Comparison of ENCODE assay signal across 12 mouse cellular contexts in genomic region chr5:74874691-74875090, GRCm38 (mm10).
A peak's percentile ranks its signal among the peaks of the same experiment; 100 is the strongest.
DNase-seq lines count a peak whose midpoint lies in the region; ATAC-seq and TF ChIP-seq lines count a peak whose summit lies in the region.
"Had no signal": no experiment of that assay in that cellular context is flagged by ENCODE, and none has a peak within 500 bp of the region (broad histone marks: within the 10 kb centered on the region; RNA-seq: fewer than 3 reads in every experiment).

No protein-coding gene starts in this region.

- peak overlapping the region; percentile 37; the same call in 1 of the 2 replicates for H3K27ac ChIP-seq in kidney, adult 2 months (ENCODE audit: insufficient read depth, low read depth, low read length)
- H3K27ac ChIP-seq: midbrain, embryonic 12.5 days had no signal

- no peak for TF ChIP-seq CTCF in kidney, adult 2 months (conservative IDR thresholded peaks at IDR 0.05; ENCODE audit: insufficient read depth, insufficient read length, low read depth, low read length)

- H3K4me1 ChIP-seq in kidney, adult 2 months (ENCODE audit: control insufficient read depth, insufficient read depth, low read length) = 0 out of 2 replicates have a peak, but pooled peaks cover 2% of the 10 kb centered on the region

- no peaks in the 10 kb centered on the region for H3K27me3 ChIP-seq in kidney, adult 2 months (replicated peaks; ENCODE audit: control insufficient read depth, insufficient read depth, low read length)

- no peak for ATAC-seq in erythroid progenitor cell, adult 5-6 weeks (replicated peaks; ENCODE audit: low FRiP score, poor library complexity, severe bottlenecking)
- ATAC-seq: CD4-positive, CD25-positive, alpha-beta regulatory T cell, adult 4 months; forebrain, embryonic 16.5 days had no signal

- H3K36me3 ChIP-seq in kidney, adult 2 months (ENCODE audit: control insufficient read depth, insufficient read depth, low read length) = no peaks in the 10 kb centered on the region
- H3K36me3 ChIP-seq: midbrain, embryonic 12.5 days had no signal

- WGBS in kidney, adult 2 months = 37% methylated on average over 6 of the region's 6 CpGs

- DNase-seq in heart, adult 11 months = peak; percentile 97
- DNase-seq in heart, postnatal 4 days = no peak
- DNase-seq in adipocyte (ENCODE audit: low spot score) = peak; percentile 11
- DNase-seq in kidney, adult 2 months = peak; percentile 81
- DNase-seq in lung, postnatal 10 days = peak; percentile 82
- DNase-seq in thymus, postnatal 14 days = no peak
- DNase-seq in cerebellum, postnatal 14 days = no peak
- DNase-seq: cerebellum, postnatal 25 days had no signal

- no peak overlapping the region for H3K4me3 ChIP-seq in kidney, adult 2 months (ENCODE audit: insufficient read depth, low read depth, low read length)
- H3K4me3 ChIP-seq: midbrain, embryonic 12.5 days had no signal

- TF ChIP-seq POLR2A in kidney, adult 2 months (IDR thresholded peaks at IDR 0.05; ENCODE audit: low read depth, low read length) = no peak

Comparison
In these comparisons a context has a peak if more than half of its experiments do, and no peak if none do; other contexts are left out.
1. DNase-seq: peak in heart, adult 11 months (single experiment), adipocyte (single experiment), kidney, adult 2 months (single experiment) and lung, postnatal 10 days (single experiment); none in heart, postnatal 4 days (single experiment), thymus, postnatal 14 days (single experiment) and cerebellum, postnatal 14 days (0 of 2).